Mouse (Mus musculus): ENCODE measurements around the gene Mtfr1l.

DNA sequence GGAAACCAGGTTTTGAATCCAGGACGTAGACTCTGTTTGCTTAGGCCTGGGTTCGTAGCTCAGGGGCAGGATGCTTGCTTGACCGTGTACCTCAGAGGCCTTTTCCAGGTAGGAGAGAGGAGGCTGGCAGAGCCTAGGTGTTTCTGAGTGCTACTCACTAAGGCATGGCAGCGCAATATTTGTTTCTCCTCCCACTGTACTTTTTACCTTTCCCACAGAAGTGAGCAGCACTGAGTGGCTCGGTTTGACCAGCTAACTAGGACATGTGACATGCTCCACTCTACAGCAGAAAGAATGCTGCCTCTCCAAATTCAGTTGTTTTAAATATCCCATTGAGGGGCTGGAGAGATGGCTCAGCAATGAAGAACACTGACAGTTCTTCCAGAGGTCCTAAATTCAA is 47.0 kb downstream of the Mtfr1l start:
- no peak for TF ChIP-seq CTCF (IDR thresholded peaks at IDR 0.05; ENCODE audit: control insufficient read depth, insufficient read depth, insufficient replicate concordance, low read depth, low read length)
- TF ChIP-seq POLR2A (IDR thresholded peaks at IDR 0.05; ENCODE audit: control insufficient read depth, low read depth, low read length): no peak

Data from testis, adult 2 months (tissue).